Mouse (Mus musculus) cerebellum, postnatal 25 days (tissue): Measurements from ENCODE around the gene Nfe2l1.

Source experiments
- DNase-seq, 2 experiments: peaks; one replicate each; pipeline ENCODE4 v3.0.0; 2021; ENCODE audit warnings: mixed read lengths in 2 of 2

The Nfe2l1 gene

DNA sequence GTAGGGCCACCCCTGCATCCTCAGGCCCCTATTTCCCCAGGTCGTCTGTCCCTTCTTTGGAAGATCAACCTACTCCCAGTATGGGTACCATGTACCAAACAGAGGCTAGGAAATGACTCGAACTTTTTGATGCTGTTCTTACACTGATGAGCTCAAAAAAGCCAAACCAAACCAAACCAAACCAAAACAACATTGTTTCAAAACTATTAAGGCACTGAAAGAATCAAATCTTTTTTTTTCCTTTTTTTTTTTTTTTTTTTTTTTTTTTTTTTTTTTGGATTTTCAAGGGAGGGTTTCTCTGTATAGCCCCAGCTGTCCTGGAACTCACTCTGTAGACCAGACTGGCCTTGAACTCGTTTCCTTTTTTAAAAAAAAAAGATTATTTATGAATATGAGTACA, 13.9 kb upstream of the Nfe2l1 start:
- DNase-seq = no peak

DNA sequence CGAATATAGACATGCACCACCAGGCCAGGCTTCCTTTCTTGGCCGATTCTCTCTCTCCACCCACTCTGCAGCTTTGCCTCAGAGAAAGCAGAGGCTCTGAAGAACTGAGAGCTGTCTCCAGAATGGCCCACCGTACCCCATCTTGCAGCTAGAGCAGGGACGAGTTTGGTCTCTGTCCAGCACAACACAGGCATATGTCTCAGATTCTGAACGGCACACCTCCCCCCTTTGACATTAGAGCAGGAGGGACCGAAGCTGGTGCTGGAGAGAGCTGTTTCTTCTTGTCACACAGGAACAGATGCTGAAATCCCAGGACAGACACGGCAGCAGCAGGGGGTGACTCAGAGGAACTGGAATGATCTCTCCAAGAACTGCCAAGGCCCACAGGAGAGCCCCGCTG, 10.5 kb upstream of the Nfe2l1 start:
- peak; percentile 35 to 44 for DNase-seq

DNA sequence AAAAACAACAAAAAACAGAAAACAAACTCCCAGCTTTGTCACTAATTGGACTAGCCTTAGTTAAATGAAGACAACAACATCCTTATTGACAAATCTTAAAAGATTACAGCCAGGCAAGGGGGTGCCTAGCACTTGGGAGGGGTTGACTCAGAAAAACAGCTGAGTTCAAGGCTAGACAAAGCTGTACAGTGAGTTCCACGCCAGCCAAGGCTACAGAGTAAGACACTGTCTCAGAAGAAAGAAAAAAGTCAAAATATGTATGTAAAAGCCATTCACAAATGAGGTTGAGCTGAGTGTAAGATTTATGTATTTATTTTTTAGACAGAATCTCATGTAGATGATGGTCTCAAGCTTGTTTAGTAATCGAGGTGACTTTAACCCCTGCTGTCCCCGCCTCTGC, 10.1 kb upstream of the Nfe2l1 start:
- DNase-seq = no peak

GRCm38 (mm10) chr11:96839428-96839827, 9.7 kb upstream of the Nfe2l1 start:
- DNase-seq = no peak

- DNase-seq = no peak
Observed at GRCm38 (mm10) chr11:96838341-96838740, 8.6 kb upstream of the Nfe2l1 start.

DNA sequence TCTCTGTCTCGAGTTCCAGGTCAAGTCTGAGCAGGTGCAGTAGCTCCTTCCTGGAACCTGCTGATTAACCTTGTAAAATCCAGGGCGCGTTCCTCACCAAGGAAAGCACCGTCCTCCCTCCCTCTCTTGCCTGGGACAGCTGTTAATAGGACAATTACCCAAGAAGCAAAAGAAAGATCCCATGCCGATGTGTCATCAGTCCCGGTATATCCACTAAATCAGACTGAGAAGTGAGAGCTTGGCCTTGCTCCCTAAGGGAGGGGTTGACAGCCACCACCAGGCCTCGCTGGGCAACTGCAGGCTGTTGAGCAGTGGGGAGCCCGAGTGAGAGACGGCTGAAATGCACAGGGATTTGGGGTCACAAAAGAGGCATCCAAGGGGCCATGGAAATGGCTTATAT, 7.5 kb upstream of the Nfe2l1 start:
- DNase-seq = peak in 1 of 2 experiments; percentile 37

- DNase-seq = no peak
Observed at GRCm38 (mm10) chr11:96834127-96834526, 4.4 kb upstream of the Nfe2l1 start.

DNA sequence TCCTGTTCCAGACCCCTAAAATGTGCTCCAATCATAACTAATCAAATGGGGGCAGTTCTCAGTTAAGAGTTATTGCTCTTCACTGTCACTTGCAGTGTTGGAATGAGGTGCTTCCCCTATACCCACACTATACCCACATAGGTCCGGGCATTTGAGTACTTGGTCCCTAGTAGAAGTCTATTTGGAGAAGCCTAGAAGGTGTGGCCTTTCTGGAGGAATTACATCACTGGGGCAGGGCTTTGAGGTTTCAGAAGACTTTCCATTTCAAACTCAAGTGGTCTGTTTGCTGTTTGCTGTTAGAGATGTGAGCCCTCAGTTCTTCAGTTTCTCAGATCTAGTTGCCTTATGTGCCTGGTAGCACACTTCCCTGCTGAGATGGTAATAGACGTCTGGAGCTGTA, 3.2 kb upstream of the Nfe2l1 start:
- DNase-seq = no peak

- DNase-seq = no peak
Observed at GRCm38 (mm10) chr11:96832541-96832940, 2.8 kb upstream of the Nfe2l1 start.

DNA sequence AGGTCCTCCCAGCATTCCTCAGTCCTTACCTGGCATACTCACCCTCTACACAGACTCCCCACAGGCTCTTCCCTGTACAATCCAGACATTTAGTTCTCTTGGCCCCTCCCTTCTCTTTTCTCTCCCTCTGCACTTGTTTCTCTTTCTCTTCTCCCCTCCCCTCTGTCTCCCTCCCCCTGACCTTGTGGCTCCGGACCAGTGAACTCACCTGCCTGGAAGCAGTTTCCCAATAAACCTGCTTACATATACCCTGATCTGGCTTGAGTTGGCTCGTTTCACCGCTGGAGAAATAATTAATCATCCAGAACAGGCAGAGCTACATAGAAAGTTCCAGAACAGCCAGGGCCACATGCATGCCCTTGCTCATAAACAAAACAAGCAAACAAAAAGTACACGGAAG, 1.7 kb upstream of the Nfe2l1 start:
- no peak for DNase-seq

- no peak for DNase-seq
Observed at GRCm38 (mm10) chr11:96830539-96831216, 910 bp upstream of the Nfe2l1 start.

GRCm38 (mm10) chr11:96829403-96829812, 360 bp downstream of the Nfe2l1 start:
- peak in 1 of 2 experiments; percentile 81 for DNase-seq

GRCm38 (mm10) chr11:96828881-96829280, 887 bp downstream of the Nfe2l1 start:
- DNase-seq = no peak

GRCm38 (mm10) chr11:96827917-96828316, 1.9 kb downstream of the Nfe2l1 start:
- DNase-seq = no peak

GRCm38 (mm10) chr11:96827062-96827581, 2.6 kb downstream of the Nfe2l1 start:
- DNase-seq = peak in 1 of 2 experiments; percentile 52

DNA sequence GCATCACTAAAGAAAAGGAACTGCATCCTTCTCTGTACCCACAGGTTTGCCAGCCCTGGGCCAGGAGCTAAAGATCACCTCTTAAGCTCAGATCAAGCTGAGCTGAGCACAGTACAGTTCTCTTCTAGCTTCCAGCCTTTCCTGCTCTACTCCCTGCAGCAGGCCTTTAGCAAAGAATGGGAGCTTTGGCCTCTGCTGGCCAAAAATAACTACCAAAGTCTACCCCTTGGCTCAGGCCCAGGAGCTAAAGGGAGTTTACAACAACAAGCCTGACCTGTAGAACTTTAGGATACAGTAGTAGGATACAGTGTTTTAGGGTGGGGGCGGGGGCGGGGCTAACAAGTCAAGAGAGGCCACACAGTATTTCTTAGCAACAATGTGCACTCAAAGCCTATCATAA, 3.3 kb downstream of the Nfe2l1 start:
- DNase-seq = no peak

- DNase-seq = peak; percentile 80 to 83
Observed at GRCm38 (mm10) chr11:96824783-96825495, 4.8 kb downstream of the Nfe2l1 start.

DNA sequence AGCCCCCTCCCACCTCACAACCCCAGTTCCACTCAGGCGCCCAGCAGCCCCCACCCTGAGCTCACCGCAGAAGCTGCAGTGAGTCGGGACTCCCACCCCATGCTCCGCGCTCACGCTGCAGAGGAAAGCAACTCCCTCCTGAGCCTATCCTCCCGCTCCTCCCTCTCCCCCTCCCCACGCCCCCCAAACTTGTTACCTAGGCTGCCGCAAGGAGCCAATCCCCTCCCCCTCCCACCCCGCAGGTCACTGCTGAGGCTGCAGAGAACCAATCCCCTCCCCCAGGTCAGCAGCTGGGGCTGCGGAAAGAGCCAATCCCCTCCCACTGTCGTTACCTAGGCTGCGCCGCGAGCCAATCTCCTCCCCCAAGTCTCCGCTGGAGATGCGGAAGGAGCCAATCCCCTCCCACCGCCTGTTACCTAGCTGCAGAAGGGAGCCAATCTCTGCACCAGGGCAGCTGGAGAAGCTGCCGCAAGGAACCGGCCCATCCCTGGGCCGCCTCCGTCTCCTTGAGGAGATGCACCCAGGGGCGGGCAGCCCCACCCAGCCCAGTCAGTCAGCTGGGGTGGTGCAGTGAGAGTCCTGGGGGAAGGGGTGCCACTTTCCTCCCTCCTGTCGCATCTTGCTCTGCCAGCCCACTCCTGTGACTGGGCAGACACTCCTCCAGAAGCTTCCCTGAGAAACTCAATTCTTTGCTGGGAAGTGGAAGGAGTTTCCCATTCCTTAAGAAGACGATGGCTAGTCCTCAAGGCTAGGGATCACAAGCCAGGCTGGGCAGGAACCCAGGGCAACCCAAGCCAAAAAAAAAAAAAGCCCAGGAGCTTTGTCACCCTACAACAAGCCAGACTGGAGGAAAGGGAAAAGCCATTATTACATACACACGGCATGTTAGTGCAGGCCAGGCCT, 5.6 kb downstream of the Nfe2l1 start:
- DNase-seq = peak; percentile 90 to 92

DNA sequence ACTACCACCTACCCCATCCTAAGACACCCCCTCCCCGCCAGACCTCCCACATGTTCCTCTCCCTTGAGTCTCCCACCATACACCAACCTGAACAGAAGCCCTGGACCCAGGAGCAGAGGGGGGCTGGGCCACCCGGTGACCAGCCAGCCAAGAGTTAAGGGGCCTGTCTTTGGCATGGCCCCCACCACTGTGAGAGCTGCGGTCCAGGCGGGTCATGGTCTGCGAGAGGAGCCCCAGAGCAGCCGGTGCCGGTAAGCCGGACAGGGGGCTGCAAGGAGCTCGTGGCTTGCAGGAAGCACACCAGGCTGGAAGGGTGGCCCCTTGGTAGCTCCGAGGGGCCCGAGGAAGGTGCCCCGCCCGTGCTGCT, 6.3 kb downstream of the Nfe2l1 start:
- peak in 1 of 2 experiments; percentile 53 for DNase-seq

GRCm38 (mm10) chr11:96822675-96823470, 6.9 kb downstream of the Nfe2l1 start:
- DNase-seq = no peak

DNA sequence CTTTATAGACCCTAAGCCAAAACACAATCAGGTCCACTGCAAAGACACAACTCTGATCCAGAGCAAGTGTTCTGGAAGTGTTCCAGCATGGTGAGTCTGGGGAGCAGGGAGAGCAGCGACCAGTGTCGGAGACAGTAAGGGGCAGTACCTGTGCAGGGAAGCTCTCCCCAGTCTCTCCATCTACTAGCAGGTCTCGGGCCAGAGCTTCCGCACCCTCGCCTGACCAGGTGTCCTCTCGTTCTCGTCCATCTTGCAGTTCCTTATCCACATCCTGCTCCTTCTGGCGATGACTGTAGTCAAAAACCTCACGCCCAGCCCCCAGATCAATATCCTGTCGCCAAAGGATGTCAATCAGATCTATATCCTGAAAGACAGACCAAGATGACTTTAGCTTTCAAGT, 7.8 kb downstream of the Nfe2l1 start:
- DNase-seq = no peak

GRCm38 (mm10) chr11:96818128-96818710, 11.5 kb downstream of the Nfe2l1 start:
- no peak for DNase-seq
